Comparison of ENCODE assay signal across 18 mouse cellular contexts in the genomic region with DNA sequence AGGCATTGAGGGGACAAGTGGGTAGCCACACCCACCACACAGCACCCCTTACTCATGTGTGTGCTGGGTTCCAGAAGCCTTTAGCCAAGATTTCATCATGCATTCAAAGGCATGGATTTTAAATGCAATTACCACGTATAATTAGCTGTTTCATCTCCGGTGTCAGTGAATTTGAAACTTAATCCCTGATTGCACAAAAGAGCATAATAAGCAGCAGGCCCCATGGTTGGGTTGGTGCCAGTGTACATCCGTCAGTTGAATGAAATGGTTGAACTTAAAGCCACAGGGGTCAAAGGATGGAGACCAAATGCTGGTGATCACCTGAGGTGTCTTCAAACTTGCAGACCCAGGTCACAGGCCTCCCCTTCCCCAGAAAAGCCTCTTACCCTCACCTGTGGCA. TPM values are rescaled to one million over a fixed set of nuclear protein-coding genes. Genes with fewer than 3 reads are reported as not detected.
DNase-seq lines count a peak whose midpoint lies in the region; ATAC-seq lines count a peak whose summit lies in the region.
"Had no signal": no experiment of that assay in that cellular context is flagged by ENCODE, and none has a peak within 500 bp of the region (broad histone marks: within the 10 kb centered on the region; RNA-seq: fewer than 3 reads in every experiment).

No protein-coding gene starts in this region.

- H3K9ac ChIP-seq in embryonic facial prominence, embryonic 14.5 days (ENCODE audit: low read depth, low read length) = no peak overlapping the region
- H3K9ac ChIP-seq: embryonic facial prominence, embryonic 13.5 days; forebrain, embryonic 13.5 days; forebrain, embryonic 15.5 days; forebrain, postnatal 0 days had no signal

- H3K4me3 ChIP-seq in embryonic facial prominence, embryonic 14.5 days (ENCODE audit: low read depth, low read length) = no peak overlapping the region
- no peak overlapping the region for H3K4me3 ChIP-seq in embryonic facial prominence, embryonic 10.5 days
- H3K4me3 ChIP-seq: embryonic facial prominence, embryonic 13.5 days; forebrain, embryonic 13.5 days; forebrain, embryonic 15.5 days had no signal

- no peak overlapping the region for H3K4me2 ChIP-seq in embryonic facial prominence, embryonic 14.5 days (ENCODE audit: low read depth, low read length)
- H3K4me2 ChIP-seq: embryonic facial prominence, embryonic 13.5 days; forebrain, embryonic 13.5 days; forebrain, embryonic 15.5 days had no signal

- peak; percentile 47 for DNase-seq in embryonic facial prominence, embryonic 14.5 days (ENCODE audit: low spot score)
- no peak for DNase-seq in embryonic facial prominence, embryonic 10.5 days (ENCODE audit: low spot score)
- DNase-seq in NIH3T3 (ENCODE audit: low read depth) = peak; percentile 35
- no peak for DNase-seq in cerebellum, adult 11-12 months
- DNase-seq in T-cell, adult 2 months (ENCODE audit: low spot score) = no peak
- DNase-seq: adrenal gland, adult 8-10 months; adrenal gland, postnatal 14 days; adrenal gland, postnatal 36 days; cerebellum, adult 11 months; cerebellum, adult 2 months; cerebellum, adult 9-10 months; cerebellum, postnatal 10 days; cerebellum, postnatal 25 days; forebrain, postnatal 0 days had no signal

- H3K9me3 ChIP-seq in embryonic facial prominence, embryonic 14.5 days (ENCODE audit: control insufficient read depth, low read length) = no peaks in the 10 kb centered on the region
- H3K9me3 ChIP-seq in embryonic facial prominence, embryonic 10.5 days = no peaks in the 10 kb centered on the region
- H3K9me3 ChIP-seq: embryonic facial prominence, embryonic 13.5 days; forebrain, embryonic 13.5 days; forebrain, embryonic 15.5 days had no signal

- ATAC-seq in embryonic facial prominence, embryonic 14.5 days (ENCODE audit: low read depth) = no peak
- ATAC-seq: activated CD4-positive, CD25-positive, alpha-beta regulatory T cell, adult 4 months; forebrain, embryonic 13.5 days; forebrain, embryonic 15.5 days; forebrain, postnatal 0 days had no signal

- H3K4me1 ChIP-seq in embryonic facial prominence, embryonic 14.5 days (ENCODE audit: control insufficient read depth, insufficient read depth, low read length) = no peaks in the 10 kb centered on the region
- H3K4me1 ChIP-seq in embryonic facial prominence, embryonic 10.5 days = peaks cover 6% of the 10 kb centered on the region
- H3K4me1 ChIP-seq: embryonic facial prominence, embryonic 13.5 days; forebrain, embryonic 13.5 days; forebrain, embryonic 15.5 days had no signal

- no peak overlapping the region for H3K27ac ChIP-seq in embryonic facial prominence, embryonic 14.5 days (replicated peaks; ENCODE audit: low read depth, low read length)
- H3K27ac ChIP-seq in embryonic facial prominence, embryonic 10.5 days (replicated peaks) = no peak overlapping the region
- H3K27ac ChIP-seq: embryonic facial prominence, embryonic 13.5 days; forebrain, embryonic 13.5 days; forebrain, embryonic 15.5 days had no signal

- WGBS in embryonic facial prominence, embryonic 14.5 days = 61% methylated on average over 3 of the region's 3 CpGs
- 75% methylated on average over 3 of the region's 3 CpGs for WGBS in embryonic facial prominence, embryonic 10.5 days

- no peaks in the 10 kb centered on the region for H3K36me3 ChIP-seq in embryonic facial prominence, embryonic 14.5 days (ENCODE audit: control insufficient read depth, insufficient read depth, low read length)
- H3K36me3 ChIP-seq in embryonic facial prominence, embryonic 10.5 days (replicated peaks) = no peaks in the 10 kb centered on the region
- H3K36me3 ChIP-seq: embryonic facial prominence, embryonic 13.5 days; forebrain, embryonic 15.5 days had no signal

- no peaks in the 10 kb centered on the region for H3K27me3 ChIP-seq in embryonic facial prominence, embryonic 14.5 days (replicated peaks; ENCODE audit: control insufficient read depth, insufficient read depth, low read length)
- no peaks in the 10 kb centered on the region for H3K27me3 ChIP-seq in embryonic facial prominence, embryonic 10.5 days (replicated peaks; ENCODE audit: low read depth, poor library complexity, severe bottlenecking)
- H3K27me3 ChIP-seq: embryonic facial prominence, embryonic 13.5 days; forebrain, embryonic 13.5 days had no signal

RNA-seq across cellular contexts. Expression of gene Tarbp1, which starts 36.0 kb away (rescaled TPM):
- 3.2 and 3.5 TPM in 2 replicates for polyA plus RNA-seq in embryonic facial prominence, embryonic 14.5 days (2014; fragmentation: Nextera tagmentation; extraction: Ambion mirVana)
- 2.7 and 2.8 TPM in 2 replicates for polyA plus RNA-seq in embryonic facial prominence, embryonic 10.5 days (2016; fragmentation: Nextera tagmentation; extraction: Ambion mirVana)

Comparison
In these comparisons a context has a peak if more than half of its experiments do, and no peak if none do; other contexts are left out.
1. DNase-seq: peak in embryonic facial prominence, embryonic 14.5 days (single experiment) and NIH3T3 (single experiment); none in embryonic facial prominence, embryonic 10.5 days (single experiment), cerebellum, adult 11-12 months (single experiment) and T-cell, adult 2 months (single experiment).